Mouse (Mus musculus): ENCODE data around the gene Abca1. TPM values are rescaled to one million over a fixed set of nuclear protein-coding genes. Genes with fewer than 3 reads are reported as not detected.

The Abca1 gene
- total and polyA plus RNA-seq, 3 experiments = 4.2 to 23.5 (median 13.1) TPM

DNA sequence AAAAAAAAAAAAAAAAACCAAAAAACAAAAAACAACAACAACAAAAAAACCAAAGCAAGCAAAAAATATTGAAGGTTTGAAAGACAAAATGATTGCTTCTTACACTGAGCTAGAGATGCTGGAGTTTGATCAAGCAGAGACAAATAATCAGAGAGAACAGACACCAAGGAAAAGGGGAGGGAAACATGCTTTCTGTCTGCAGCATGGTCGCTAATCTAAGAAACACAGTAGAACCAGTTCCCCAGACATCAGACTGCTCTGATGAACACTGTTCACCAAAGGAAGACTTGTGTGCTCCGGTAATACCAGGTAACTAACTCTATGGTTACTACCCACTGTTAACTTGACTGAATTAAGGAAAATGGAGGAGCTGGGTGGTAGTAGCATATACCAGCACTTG, 22.6 kb downstream of the Abca1 start:
- Histone ChIP-seq H3K27me3 (ENCODE audit: control insufficient read depth, insufficient read depth, low read length) (no peaks in the 10 kb centered on the region), H3K36me3 (ENCODE audit: control insufficient read depth, insufficient read depth, low read length) (peaks cover 20% of the 10 kb centered on the region), H3K27ac (no peak overlapping the region), H3K79me2 (replicated peaks; ENCODE audit: control insufficient read depth, insufficient read depth, low read length) (peaks cover 2% of the 10 kb centered on the region; the same call in 1 of the 2 replicates), H3K4me3 (no peak overlapping the region), H3K4me1 (ENCODE audit: control insufficient read depth, insufficient read depth, low read length) (peaks cover 13% of the 10 kb centered on the region), H3K9ac (ENCODE audit: low read depth, low read length) (no peak overlapping the region)
- 90% methylated on average over 2 of the region's 2 CpGs for WGBS
- intact Hi-C loops (cut with DNase I) = no loop called here
- TF ChIP-seq EP300 (IDR thresholded peaks at IDR 0.05; ENCODE audit: insufficient read depth, low read depth, low read length) (no peak), POLR2A (IDR thresholded peaks at IDR 0.05; ENCODE audit: insufficient read depth, low read depth, low read length) (no peak), CTCF (IDR thresholded peaks at IDR 0.05) (no peak)
- no peak for DNase-seq

DNA sequence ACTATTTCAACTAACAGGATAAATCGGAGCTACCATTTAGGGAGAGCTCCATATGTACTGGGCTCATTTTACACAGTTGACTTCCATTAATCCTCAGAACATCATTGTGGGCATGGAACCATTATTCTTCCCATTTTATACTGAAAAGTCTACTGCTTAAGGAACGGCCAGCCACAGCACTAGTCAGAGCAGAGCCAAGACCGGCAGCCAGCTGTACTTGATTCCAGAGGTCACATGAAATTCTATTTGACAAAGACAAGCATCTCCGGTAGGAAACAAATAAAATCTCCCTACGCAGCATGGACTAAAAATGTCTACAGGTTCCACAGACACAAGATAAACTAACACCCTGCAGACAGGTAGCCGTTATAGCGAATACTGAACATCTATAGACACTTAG, 24.9 kb downstream of the Abca1 start:
- intact Hi-C loops (cut with DNase I) = no loop called here
- TF ChIP-seq CTCF (IDR thresholded peaks at IDR 0.05) (no peak), POLR2A (IDR thresholded peaks at IDR 0.05; ENCODE audit: insufficient read depth, low read depth, low read length) (no peak), EP300 (IDR thresholded peaks at IDR 0.05; ENCODE audit: insufficient read depth, low read depth, low read length) (no peak)
- no peak overlapping the region for H3K4me3 ChIP-seq
- no peak for DNase-seq
- H3K27ac ChIP-seq = no peak overlapping the region
- H3K79me2 ChIP-seq (replicated peaks; ENCODE audit: control insufficient read depth, insufficient read depth, low read length) = peaks cover 4% of the 10 kb centered on the region; the same call in 1 of the 2 replicates
- WGBS = 59% methylated on average over 7 of the region's 7 CpGs
- H3K9ac ChIP-seq (ENCODE audit: low read depth, low read length) = no peak overlapping the region
- H3K27me3 ChIP-seq (ENCODE audit: control insufficient read depth, insufficient read depth, low read length) = 0 out of 2 replicates have a peak, but pooled peaks cover 1% of the 10 kb centered on the region
- peaks cover 21% of the 10 kb centered on the region for H3K36me3 ChIP-seq (ENCODE audit: control insufficient read depth, insufficient read depth, low read length)
- peaks cover 12% of the 10 kb centered on the region for H3K4me1 ChIP-seq (ENCODE audit: control insufficient read depth, insufficient read depth, low read length)

DNA sequence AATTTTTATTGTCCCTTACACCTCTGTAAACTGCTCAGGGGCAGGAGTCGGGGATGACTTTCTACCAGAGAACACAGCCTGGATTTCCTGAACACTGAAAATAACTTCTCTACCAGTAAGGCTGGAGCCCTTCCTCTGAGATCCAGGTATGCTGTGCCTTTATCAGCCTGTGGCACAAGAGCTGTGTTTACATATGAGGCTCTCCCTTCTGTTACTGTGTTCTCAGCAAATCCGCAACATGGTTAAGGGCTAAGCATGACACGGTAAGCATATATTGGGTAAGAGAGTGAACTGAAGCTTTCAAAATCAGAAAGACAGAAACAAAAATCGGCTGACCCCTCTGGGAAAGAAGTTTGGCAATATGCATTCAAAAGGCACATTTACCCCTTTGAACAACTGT, 25.7 kb downstream of the Abca1 start:
- H3K9ac ChIP-seq (ENCODE audit: low read depth, low read length) = no peak overlapping the region
- TF ChIP-seq POLR2A (IDR thresholded peaks at IDR 0.05; ENCODE audit: insufficient read depth, low read depth, low read length) (no peak), EP300 (IDR thresholded peaks at IDR 0.05; ENCODE audit: insufficient read depth, low read depth, low read length) (no peak), CTCF (IDR thresholded peaks at IDR 0.05) (no peak)
- 84% methylated on average over 4 of the region's 4 CpGs for WGBS
- no peak overlapping the region for H3K27ac ChIP-seq
- no peak for DNase-seq
- no peak overlapping the region for H3K4me3 ChIP-seq
- H3K27me3 ChIP-seq (ENCODE audit: control insufficient read depth, insufficient read depth, low read length) = 0 out of 2 replicates have a peak, but pooled peaks cover 1% of the 10 kb centered on the region
- peaks cover 8% of the 10 kb centered on the region for H3K4me1 ChIP-seq (ENCODE audit: control insufficient read depth, insufficient read depth, low read length)
- intact Hi-C loops (cut with DNase I) = no loop called here
- peaks cover 4% of the 10 kb centered on the region; the same call in 1 of the 2 replicates for H3K79me2 ChIP-seq (replicated peaks; ENCODE audit: control insufficient read depth, insufficient read depth, low read length)
- H3K36me3 ChIP-seq (ENCODE audit: control insufficient read depth, insufficient read depth, low read length) = peaks cover 19% of the 10 kb centered on the region

DNA sequence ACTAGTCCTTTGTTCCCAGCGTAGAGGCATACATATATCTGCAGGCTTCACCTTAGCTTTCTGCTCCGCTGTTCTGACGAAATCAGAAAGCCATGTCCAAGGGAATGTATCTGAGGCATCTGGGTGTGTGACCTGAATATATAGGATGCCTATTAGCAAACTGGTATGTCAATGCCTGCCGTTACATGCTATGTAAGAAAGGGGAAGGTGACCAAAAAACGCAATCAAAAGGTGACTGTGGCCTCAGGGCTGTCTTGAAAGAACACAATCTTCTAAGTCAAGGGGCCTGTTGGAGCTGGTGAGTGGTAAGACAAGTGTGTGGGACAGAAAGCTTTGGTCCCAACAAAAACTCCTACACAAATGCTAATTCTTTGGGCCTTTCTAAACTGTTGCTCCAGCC, 28.2 kb downstream of the Abca1 start:
- Histone ChIP-seq H3K27me3 (ENCODE audit: control insufficient read depth, insufficient read depth, low read length) (0 out of 2 replicates have a peak, but pooled peaks cover 1% of the 10 kb centered on the region), H3K4me3 (no peak overlapping the region), H3K27ac (no peak overlapping the region), H3K79me2 (replicated peaks; ENCODE audit: control insufficient read depth, insufficient read depth, low read length) (peaks cover 4% of the 10 kb centered on the region; the same call in 1 of the 2 replicates), H3K36me3 (ENCODE audit: control insufficient read depth, insufficient read depth, low read length) (peaks cover 9% of the 10 kb centered on the region), H3K4me1 (ENCODE audit: control insufficient read depth, insufficient read depth, low read length) (peaks cover 5% of the 10 kb centered on the region), H3K9ac (ENCODE audit: low read depth, low read length) (no peak overlapping the region)
- TF ChIP-seq POLR2A (IDR thresholded peaks at IDR 0.05; ENCODE audit: insufficient read depth, low read depth, low read length) (no peak), EP300 (IDR thresholded peaks at IDR 0.05; ENCODE audit: insufficient read depth, low read depth, low read length) (no peak), CTCF (IDR thresholded peaks at IDR 0.05) (no peak)
- WGBS = 95% methylated on average over 5 of the region's 5 CpGs
- intact Hi-C loops (cut with DNase I) = no loop called here
- DNase-seq = no peak

GRCm38 (mm10) chr4:53130622-53131517, 28.8 kb downstream of the Abca1 start:
- 65% methylated on average over 6 of the region's 6 CpGs for WGBS
- no peak overlapping the region for H3K4me3 ChIP-seq
- no peak for TF ChIP-seq POLR2A (IDR thresholded peaks at IDR 0.05; ENCODE audit: insufficient read depth, low read depth, low read length)
- no peak overlapping the region for H3K9ac ChIP-seq (ENCODE audit: low read depth, low read length)
- no peak for DNase-seq
- peaks cover 4% of the 10 kb centered on the region; the same call in 1 of the 2 replicates for H3K79me2 ChIP-seq (replicated peaks; ENCODE audit: control insufficient read depth, insufficient read depth, low read length)
- peaks cover 5% of the 10 kb centered on the region for H3K4me1 ChIP-seq (ENCODE audit: control insufficient read depth, insufficient read depth, low read length)
- H3K27me3 ChIP-seq (ENCODE audit: control insufficient read depth, insufficient read depth, low read length) = 0 out of 2 replicates have a peak, but pooled peaks cover 1% of the 10 kb centered on the region
- intact Hi-C loops (cut with DNase I) = no loop called here
- H3K36me3 ChIP-seq (ENCODE audit: control insufficient read depth, insufficient read depth, low read length) = peaks cover 9% of the 10 kb centered on the region
- no peak overlapping the region for H3K27ac ChIP-seq

Measured in heart, adult 2 months (tissue).